Mouse (Mus musculus): ENCODE data around the gene Arhgap42.

DNA sequence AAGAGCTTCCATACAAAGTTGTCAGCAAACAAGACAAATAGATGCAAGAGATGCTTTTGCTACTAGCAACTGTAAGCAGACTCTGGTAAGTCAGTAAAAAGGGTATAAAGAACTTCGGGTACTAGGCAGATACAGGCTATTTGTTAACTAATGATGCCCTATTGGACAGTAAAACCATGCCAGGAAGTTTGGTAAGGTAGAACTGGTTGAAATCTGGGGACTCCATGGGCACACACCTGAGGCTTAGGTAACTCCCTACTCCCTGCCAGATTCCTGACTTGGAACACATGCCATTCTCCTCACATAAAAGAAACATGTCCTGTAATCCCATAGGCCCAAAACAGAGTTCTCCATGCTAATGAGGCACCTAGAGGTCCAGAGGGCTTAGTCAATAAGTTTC, 142.1 kb downstream of the Arhgap42 start:
- no peak for TF ChIP-seq POLR2A (IDR thresholded peaks at IDR 0.05; ENCODE audit: insufficient read depth, low read depth, low read length)
- TF ChIP-seq CTCF (IDR thresholded peaks at IDR 0.05; ENCODE audit: insufficient read depth, low read depth, low read length) = no peak
